Mouse (Mus musculus): ENCODE data around the gene Dcaf12.

DNA sequence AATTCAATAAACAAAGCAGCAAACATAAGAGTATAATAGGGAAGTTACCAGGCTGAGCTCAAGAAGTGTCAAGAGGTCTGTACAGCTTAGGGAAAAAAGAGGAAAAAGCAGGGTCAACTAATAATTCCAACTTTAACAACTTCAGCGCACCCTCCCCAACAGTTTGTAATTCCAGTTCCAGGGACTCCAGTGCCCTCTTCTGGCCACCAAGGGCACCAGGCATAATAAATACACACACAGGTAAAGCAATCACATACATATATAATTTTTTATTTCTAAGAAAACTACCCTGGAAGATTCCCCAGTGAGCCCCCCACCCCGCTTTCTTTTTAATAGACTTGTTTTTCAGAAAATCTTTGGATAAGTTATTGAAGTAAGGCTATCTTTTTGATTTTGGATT lies 69.3 kb downstream of the Dcaf12 start:
- no peak for TF ChIP-seq USF1 (IDR thresholded peaks at IDR 0.05; ENCODE audit: low read depth)
- TF ChIP-seq POLR2A (IDR thresholded peaks at IDR 0.05; ENCODE audit: insufficient read length, low read depth), result no peak

Data from myocyte (in vitro differentiated cells).